Mouse (Mus musculus) heart, embryonic 12.5 days (tissue): ENCODE measurements around the gene Olfr837. TPM values are rescaled to one million over a fixed set of nuclear protein-coding genes. Genes with fewer than 3 reads are reported as not detected.
"Not testable (repeated sequence)": the region's sequence is repeated elsewhere in the genome, so short reads cannot be mapped to it uniquely, and the experiment has no call there.

ENCODE experiments used
- ATAC-seq: fragments of 200-750 bp; cut with Nextera tagmentation; 2 replicates; pipeline ENCODE4 v1.8.0; 2017; ENCODE audit warnings: moderate TSS enrichment, moderate library complexity; ENCODE audit not compliant: insufficient number of reproducible peaks, low FRiP score
- H3K27ac ChIP-seq: fragments of 300-500 bp; sonication (generic); 2 replicates; pipeline ENCODE4 v1.5.1; 2016; ENCODE audit warnings: mild to moderate bottlenecking, moderate library complexity; ENCODE audit not compliant: poor library complexity, severe bottlenecking
- H3K27me3 ChIP-seq: fragments of 300-500 bp; sonication (generic); replicated peaks from 2 replicates; pipeline ENCODE4 v1.6.1; 2016; ENCODE audit warnings: mild to moderate bottlenecking, moderate library complexity
- H3K36me3 ChIP-seq: fragments of 300-500 bp; sonication (generic); 2 replicates; pipeline ENCODE4 v1.6.1; 2016; ENCODE audit warnings: mild to moderate bottlenecking, moderate library complexity
- H3K4me1 ChIP-seq: fragments of 300-500 bp; sonication (generic); replicated peaks from 2 replicates; pipeline ENCODE4 v1.6.1; 2016; ENCODE audit warnings: mild to moderate bottlenecking
- H3K4me2 ChIP-seq: fragments of 300-500 bp; sonication (generic); 2 replicates; pipeline ENCODE4 v1.6.1; 2016; ENCODE audit warnings: mild to moderate bottlenecking, moderate library complexity
- H3K4me3 ChIP-seq: fragments of 300-500 bp; sonication (generic); 2 replicates; pipeline ENCODE4 v1.5.1; 2016; ENCODE audit warnings: mild to moderate bottlenecking
- H3K9ac ChIP-seq: fragments of 300-500 bp; sonication (generic); 2 replicates; pipeline ENCODE4 v1.6.1; 2016; ENCODE audit warnings: mild to moderate bottlenecking, moderate library complexity
- H3K9me3 ChIP-seq: fragments of 300-500 bp; sonication (generic); replicated peaks from 2 replicates; pipeline ENCODE4 v1.6.1; 2016; ENCODE audit warnings: mild to moderate bottlenecking, moderate library complexity
- WGBS: fragments of 180-500 bp; shearing (Covaris S2); methylation state at CpG from one replicate; pipeline ENCODE4 v1.1.7; 2016; 5-methylcytosine and 5-hydroxymethylcytosine counted together
- polyA plus RNA-seq: library from polyadenylated mRNA; unstranded; fragments of >200 nt; fragmentation: Nextera tagmentation; extraction: Ambion mirVana; gene quantifications from 2 replicates; pipeline ENCODE4 v1.2.1, GENCODE M21; 2016

Olfr837 gene
- polyA plus RNA-seq = not detected in 2 replicates

GRCm38 (mm10) chr9:19136017-19136416 lies at the start of gene Olfr837:
TSS of gene Olfr837 (plus strand) at chr9:19136317.
- WGBS = 66% methylated on average over 1 of the region's 1 CpGs
- no peak within 1 kb of the TSS for H3K4me3 ChIP-seq
- no peak for ATAC-seq

GRCm38 (mm10) chr9:19092889-19093753 lies 43.0 kb upstream of the Olfr837 start:
- not testable (repeated sequence) for H3K4me1 ChIP-seq, H3K27me3 ChIP-seq, H3K9me3 ChIP-seq, H3K4me2 ChIP-seq, ATAC-seq, H3K4me3 ChIP-seq, H3K36me3 ChIP-seq, H3K9ac ChIP-seq, H3K27ac ChIP-seq
- 39% methylated on average over 6 of the region's 6 CpGs for WGBS

More at GRCm38 (mm10) chr9:19136017-19136416, at the start of gene Olfr837:
- Histone ChIP-seq H3K27me3 (no peaks in the 10 kb centered on the region), H3K27ac (no peak within 1 kb of the TSS), H3K9ac (no peak within 1 kb of the TSS), H3K36me3 (no peaks in the 10 kb centered on the region), H3K9me3 (no peaks in the 10 kb centered on the region; the same call in 1 of the 2 replicates), H3K4me2 (no peak within 1 kb of the TSS), H3K4me1 (no peaks in the 10 kb centered on the region)

GRCm38 (mm10) chr9:19097286-19097685 lies 38.8 kb upstream of the Olfr837 start:
- H3K4me1 ChIP-seq = 0 out of 2 replicates have a peak, but pooled peaks cover 6% of the 10 kb centered on the region
- H3K27ac ChIP-seq = no peak overlapping the region
- no peak overlapping the region for H3K4me3 ChIP-seq
- H3K9ac ChIP-seq = no peak overlapping the region
- H3K27me3 ChIP-seq = no peaks in the 10 kb centered on the region
- no peaks in the 10 kb centered on the region for H3K36me3 ChIP-seq
- 79% methylated on average over 4 of the region's 4 CpGs for WGBS
- H3K4me2 ChIP-seq = no peak overlapping the region
- H3K9me3 ChIP-seq = peaks cover 6% of the 10 kb centered on the region
- no peak for ATAC-seq

- no peak for ATAC-seq
- Histone ChIP-seq H3K9ac (no peak within 1 kb of the TSS), H3K4me3 (no peak within 1 kb of the TSS), H3K4me2 (no peak within 1 kb of the TSS), H3K27me3 (no peaks in the 10 kb centered on the region), H3K9me3 (no peaks in the 10 kb centered on the region; the same call in 1 of the 2 replicates), H3K4me1 (no peaks in the 10 kb centered on the region), H3K27ac (no peak within 1 kb of the TSS), H3K36me3 (no peaks in the 10 kb centered on the region)
Observed at GRCm38 (mm10) chr9:19120082-19120481, 16.0 kb upstream of the Olfr837 start, which contains the start of gene Olfr836. TSS of gene Olfr836 (plus strand) at chr9:19120382.

GRCm38 (mm10) chr9:19177212-19177611 lies 41.1 kb downstream of the Olfr837 start, which contains the start of gene Olfr839-ps1:
TSS of gene Olfr839-ps1 (minus strand) at chr9:19177312.
- no peaks in the 10 kb centered on the region for H3K36me3 ChIP-seq
- H3K9ac ChIP-seq = no peak within 1 kb of the TSS
- ATAC-seq = no peak
- no peak within 1 kb of the TSS for H3K27ac ChIP-seq
- WGBS = 74% methylated on average over 1 of the region's 1 CpGs
- 0 out of 2 replicates have a peak, but pooled peaks cover 9% of the 10 kb centered on the region for H3K9me3 ChIP-seq
- H3K4me1 ChIP-seq = no peaks in the 10 kb centered on the region
- H3K27me3 ChIP-seq = no peaks in the 10 kb centered on the region
- H3K4me3 ChIP-seq = no peak within 1 kb of the TSS
- no peak within 1 kb of the TSS for H3K4me2 ChIP-seq

Other genes with a start within 250 kb of the Olfr837 start
- not detected in 2 replicates for gene Olfr832, start 199.2 kb upstream of the Olfr837 start, polyA plus RNA-seq
- gene Olfr834, start 148.3 kb upstream of the Olfr837 start, polyA plus RNA-seq = not detected in 2 replicates
- gene Olfr835, start 103.6 kb upstream of the Olfr837 start, polyA plus RNA-seq = not detected in 2 replicates
- 0.03 TPM in 1 of 2 replicates, not detected in the other for gene Olfr836, start 15.9 kb upstream of the Olfr837 start, polyA plus RNA-seq
- gene Olfr839-ps1, start 41.0 kb downstream of the Olfr837 start, polyA plus RNA-seq = not detected in 2 replicates
- not detected in 2 replicates for gene Olfr843, start 115.7 kb downstream of the Olfr837 start, polyA plus RNA-seq
- gene Olfr844, start 180.0 kb downstream of the Olfr837 start, polyA plus RNA-seq = not detected in 2 replicates
- gene Olfr845, start 200.1 kb downstream of the Olfr837 start, polyA plus RNA-seq = not detected in 2 replicates
- gene Olfr846, start 227.7 kb downstream of the Olfr837 start, polyA plus RNA-seq = not detected in 2 replicates
- not detected in 2 replicates for gene Olfr847, start 242.4 kb downstream of the Olfr837 start, polyA plus RNA-seq